Mouse (Mus musculus): Measurements from ENCODE around the gene Ncoa1. TPM values are rescaled to one million over a fixed set of nuclear protein-coding genes. Genes with fewer than 3 reads are reported as not detected.

Gene Ncoa1
- polyA plus RNA-seq, 1 experiment from 2014 or later: 12.4 TPM

- WGBS: 91% methylated on average over 7 of the region's 7 CpGs
- Histone ChIP-seq H3K9me3 (no peaks in the 10 kb centered on the region), H3K36me3 (peaks cover 34% of the 10 kb centered on the region), H3K9ac (no peak overlapping the region), H3K27me3 (replicated peaks) (no peaks in the 10 kb centered on the region), H3K4me1 (0 out of 2 replicates have a peak, but pooled peaks cover 4% of the 10 kb centered on the region), H3K4me3 (no peak overlapping the region), H3K27ac (no peak overlapping the region), H3K4me2 (replicated peaks) (no peak overlapping the region)
- ATAC-seq (ENCODE audit: low FRiP score, low read depth): no peak
Measured at GRCm38 (mm10) chr12:4230156-4230555, 246.8 kb downstream of the Ncoa1 start.

DNA sequence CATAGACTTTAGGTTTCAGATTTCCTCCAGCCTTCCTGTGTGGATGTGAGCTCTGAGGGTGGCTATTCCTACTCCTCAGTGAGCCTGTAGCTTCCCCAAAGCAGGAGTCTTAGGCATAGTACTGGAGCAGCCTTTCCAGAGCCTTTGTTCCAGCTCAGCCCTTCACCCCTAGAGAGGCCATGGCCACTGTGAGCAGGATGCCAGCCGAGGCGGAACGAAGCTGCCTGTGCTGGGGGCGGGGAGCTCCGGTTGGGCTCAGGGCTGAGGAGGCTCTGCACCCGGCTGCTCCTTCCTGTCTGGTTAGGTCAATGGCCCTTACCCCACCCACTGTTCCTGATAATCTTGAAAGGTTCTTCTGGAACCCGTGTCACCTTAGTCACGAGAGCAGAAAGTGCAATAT lies 264.1 kb downstream of the Ncoa1 start:
- Histone ChIP-seq H3K4me1 (no peaks in the 10 kb centered on the region), H3K9me3 (no peaks in the 10 kb centered on the region), H3K27ac (no peak overlapping the region), H3K4me3 (no peak overlapping the region), H3K36me3 (peaks cover 74% of the 10 kb centered on the region), H3K9ac (no peak overlapping the region), H3K4me2 (replicated peaks) (no peak overlapping the region), H3K27me3 (replicated peaks) (no peaks in the 10 kb centered on the region)
- WGBS: 80% methylated on average over 8 of the region's 8 CpGs
- no peak for ATAC-seq (ENCODE audit: low FRiP score, low read depth)

- H3K9me3 ChIP-seq: no peaks in the 10 kb centered on the region
- WGBS: 88% methylated on average over 9 of the region's 9 CpGs
- peaks cover 65% of the 10 kb centered on the region for H3K36me3 ChIP-seq
- no peak overlapping the region for H3K27ac ChIP-seq
- no peak for ATAC-seq (ENCODE audit: low FRiP score, low read depth)
- no peaks in the 10 kb centered on the region for H3K27me3 ChIP-seq (replicated peaks)
- H3K4me3 ChIP-seq: no peak overlapping the region
- H3K4me2 ChIP-seq (replicated peaks): no peak overlapping the region
- no peaks in the 10 kb centered on the region for H3K4me1 ChIP-seq
- H3K9ac ChIP-seq: no peak overlapping the region
Measured at GRCm38 (mm10) chr12:4211174-4211573, 265.8 kb downstream of the Ncoa1 start.

DNA sequence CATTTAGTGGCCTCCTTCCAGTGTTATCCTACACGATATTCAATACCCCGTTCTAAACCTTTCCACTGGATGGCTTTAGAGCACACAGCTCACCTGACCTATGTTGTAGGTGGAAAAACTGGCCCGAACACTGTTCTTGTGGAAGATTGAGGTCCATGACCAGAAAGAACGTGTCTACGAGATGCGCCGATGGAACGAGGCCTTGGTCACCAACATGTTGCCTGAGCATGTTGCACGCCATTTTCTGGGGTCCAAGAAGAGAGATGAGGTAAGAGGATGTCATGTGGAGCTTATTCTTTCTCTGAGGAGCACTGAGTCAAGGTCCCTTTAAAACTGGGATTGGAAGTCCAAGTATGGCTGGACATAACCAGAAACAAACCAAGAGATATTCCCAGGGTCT lies 267.8 kb downstream of the Ncoa1 start:
- no peak for ATAC-seq (ENCODE audit: low FRiP score, low read depth)
- Histone ChIP-seq H3K4me1 (no peaks in the 10 kb centered on the region), H3K9me3 (no peaks in the 10 kb centered on the region), H3K4me3 (no peak overlapping the region), H3K4me2 (replicated peaks) (no peak overlapping the region), H3K36me3 (peaks cover 45% of the 10 kb centered on the region), H3K9ac (no peak overlapping the region), H3K27me3 (replicated peaks) (no peaks in the 10 kb centered on the region), H3K27ac (no peak overlapping the region)
- 97% methylated on average over 9 of the region's 9 CpGs for WGBS

DNA sequence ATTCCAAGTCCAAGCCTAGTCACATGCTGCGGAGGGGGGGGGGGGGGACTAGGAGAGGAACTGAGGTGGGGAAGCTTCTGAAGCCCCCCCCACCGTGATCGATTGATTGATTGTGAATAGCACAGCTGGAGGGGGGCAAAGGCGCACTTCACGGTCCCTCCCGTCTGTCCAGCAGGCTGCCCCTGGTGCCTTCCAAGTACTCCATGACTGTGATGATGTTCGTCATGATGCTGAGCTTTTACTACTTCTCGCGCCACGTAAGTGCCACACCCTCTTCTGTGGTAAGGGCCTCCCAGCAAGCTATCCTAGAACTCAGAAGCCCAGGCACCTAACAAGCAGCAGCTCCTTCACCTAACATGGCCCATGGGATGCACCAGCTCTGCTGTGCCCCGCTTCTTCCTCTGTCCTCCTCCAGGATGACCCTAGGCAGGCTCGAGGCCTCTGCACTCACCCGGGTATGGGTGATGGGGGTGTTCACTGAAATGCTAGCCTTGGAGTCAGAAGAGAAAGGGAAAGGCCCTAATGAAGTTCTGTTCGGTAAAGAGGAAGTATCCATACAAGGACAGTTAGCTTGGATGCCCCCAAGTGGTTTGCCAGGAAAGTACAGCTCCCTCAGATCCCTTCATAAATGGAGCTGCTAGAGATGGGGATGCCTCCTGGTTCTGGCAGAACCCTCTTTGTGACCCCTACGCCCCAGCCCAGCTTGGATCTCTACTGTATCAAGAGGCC lies 268.4 kb downstream of the Ncoa1 start:
- no peak overlapping the region for H3K4me3 ChIP-seq
- H3K36me3 ChIP-seq: peaks cover 40% of the 10 kb centered on the region
- 83% methylated on average over 15 of the region's 15 CpGs for WGBS
- ATAC-seq (ENCODE audit: low FRiP score, low read depth): no peak
- H3K4me2 ChIP-seq (replicated peaks): no peak overlapping the region
- H3K4me1 ChIP-seq: no peaks in the 10 kb centered on the region
- H3K9me3 ChIP-seq: no peaks in the 10 kb centered on the region
- no peak overlapping the region for H3K9ac ChIP-seq
- H3K27ac ChIP-seq: no peak overlapping the region
- H3K27me3 ChIP-seq (replicated peaks): no peaks in the 10 kb centered on the region

- no peaks in the 10 kb centered on the region for H3K4me1 ChIP-seq
- ATAC-seq (ENCODE audit: low FRiP score, low read depth): no peak
- H3K27ac ChIP-seq: no peak overlapping the region
- peaks cover 22% of the 10 kb centered on the region; the same call in 1 of the 2 replicates for H3K36me3 ChIP-seq
- H3K9ac ChIP-seq: no peak overlapping the region
- no peak overlapping the region for H3K4me2 ChIP-seq (replicated peaks)
- WGBS: 96% methylated on average over 11 of the region's 11 CpGs
- H3K9me3 ChIP-seq: no peaks in the 10 kb centered on the region
- H3K4me3 ChIP-seq: no peak overlapping the region
- H3K27me3 ChIP-seq (replicated peaks): no peaks in the 10 kb centered on the region
Measured at GRCm38 (mm10) chr12:4206106-4206505, 270.9 kb downstream of the Ncoa1 start.

- Histone ChIP-seq H3K27ac (no peak overlapping the region), H3K36me3 (0 out of 2 replicates have a peak, but pooled peaks cover 9% of the 10 kb centered on the region), H3K9me3 (no peaks in the 10 kb centered on the region), H3K9ac (no peak overlapping the region), H3K27me3 (replicated peaks) (no peaks in the 10 kb centered on the region), H3K4me1 (no peaks in the 10 kb centered on the region), H3K4me3 (no peak overlapping the region), H3K4me2 (replicated peaks) (no peak overlapping the region)
- ATAC-seq (ENCODE audit: low FRiP score, low read depth): no peak
- 87% methylated on average over 4 of the region's 4 CpGs for WGBS
Measured at GRCm38 (mm10) chr12:4202206-4202605, 274.8 kb downstream of the Ncoa1 start.

DNA sequence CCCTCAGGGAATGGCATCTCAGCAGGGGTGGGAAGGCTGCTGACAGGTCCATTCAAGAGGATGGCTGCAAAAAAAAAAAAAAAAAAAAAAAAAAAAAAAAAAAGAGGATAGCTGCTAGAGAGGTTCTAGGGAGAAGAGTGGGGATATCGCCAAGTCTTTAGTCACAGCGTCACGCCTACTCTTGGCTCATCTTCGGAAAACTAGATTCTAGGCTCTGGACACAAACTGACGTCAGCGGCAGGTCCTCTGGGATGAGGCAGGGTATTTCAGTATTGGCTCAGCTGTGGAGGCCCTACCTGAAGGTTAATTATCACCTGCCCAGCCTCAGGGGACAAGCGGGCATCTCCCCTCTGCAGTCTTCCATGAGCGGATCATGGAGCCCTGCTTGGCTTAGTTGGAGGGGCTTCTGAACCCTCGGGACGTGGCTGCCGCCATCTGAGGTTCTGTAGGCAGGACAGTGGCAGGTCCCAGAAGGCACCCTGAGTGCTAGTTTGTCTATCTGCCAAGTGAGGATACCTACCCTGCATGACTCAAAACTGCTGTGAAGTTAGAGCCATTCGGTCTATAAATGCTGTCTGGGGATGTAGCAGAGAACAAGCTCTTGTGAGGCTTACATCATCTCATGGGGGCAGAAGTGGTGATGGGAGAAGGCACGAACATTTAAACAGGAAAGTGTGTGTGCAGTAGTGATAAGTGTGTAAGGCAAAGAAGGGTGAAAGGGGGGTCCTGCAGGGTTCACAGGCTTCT lies 275.4 kb downstream of the Ncoa1 start:
- ATAC-seq (ENCODE audit: low FRiP score, low read depth): no peak
- no peak overlapping the region for H3K27ac ChIP-seq
- no peak overlapping the region for H3K4me2 ChIP-seq (replicated peaks)
- H3K36me3 ChIP-seq: 0 out of 2 replicates have a peak, but pooled peaks cover 8% of the 10 kb centered on the region
- no peak overlapping the region for H3K9ac ChIP-seq
- H3K27me3 ChIP-seq (replicated peaks): no peaks in the 10 kb centered on the region
- no peaks in the 10 kb centered on the region for H3K4me1 ChIP-seq
- no peaks in the 10 kb centered on the region for H3K9me3 ChIP-seq
- H3K4me3 ChIP-seq: no peak overlapping the region
- WGBS: 91% methylated on average over 13 of the region's 13 CpGs

DNA sequence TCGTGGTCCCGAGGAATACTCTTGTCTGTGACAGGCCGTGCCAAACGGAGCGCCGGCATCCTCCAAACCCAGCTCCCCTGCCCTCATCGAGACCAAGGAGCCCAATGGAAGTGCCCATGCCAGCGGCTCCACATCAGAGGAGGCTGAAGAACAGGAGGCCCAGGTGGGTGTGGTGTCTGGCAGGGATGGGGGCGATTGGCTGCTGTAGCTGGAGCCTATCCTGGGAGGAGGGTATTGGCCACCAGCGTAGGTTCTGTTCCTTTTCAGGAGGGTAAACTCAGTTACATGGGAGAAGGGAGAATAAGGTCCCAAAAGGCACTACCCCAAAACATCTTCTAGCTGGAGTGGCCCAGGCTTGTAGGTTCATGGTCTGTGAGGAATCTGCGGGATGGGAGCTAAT lies 277.7 kb downstream of the Ncoa1 start:
- Histone ChIP-seq H3K4me2 (replicated peaks) (no peak overlapping the region), H3K27ac (no peak overlapping the region), H3K4me1 (no peaks in the 10 kb centered on the region), H3K36me3 (0 out of 2 replicates have a peak, but pooled peaks cover 5% of the 10 kb centered on the region), H3K9me3 (no peaks in the 10 kb centered on the region), H3K27me3 (replicated peaks) (no peaks in the 10 kb centered on the region), H3K4me3 (no peak overlapping the region), H3K9ac (no peak overlapping the region)
- ATAC-seq (ENCODE audit: low FRiP score, low read depth): no peak
- WGBS: 95% methylated on average over 11 of the region's 11 CpGs

DNA sequence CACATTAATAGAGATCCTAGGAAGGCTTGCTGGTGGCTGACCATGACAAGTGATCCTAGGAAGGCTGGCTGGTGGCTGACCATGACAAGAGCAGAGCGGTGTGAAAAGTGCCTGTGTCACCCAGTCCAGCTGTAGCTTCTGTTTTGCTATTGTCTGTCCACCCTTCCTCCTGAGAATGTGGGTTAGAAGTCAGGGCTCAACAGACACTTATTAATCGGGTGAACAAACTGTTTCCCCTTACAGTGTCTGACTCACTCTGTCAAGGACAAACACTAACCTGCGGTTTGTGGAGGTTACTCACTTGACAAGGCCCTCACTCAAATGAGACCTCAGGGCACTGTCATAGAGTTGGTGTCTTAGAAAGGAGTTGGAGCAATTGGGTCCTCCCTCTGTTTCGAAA lies 278.3 kb downstream of the Ncoa1 start:
- no peak for ATAC-seq (ENCODE audit: low FRiP score, low read depth)
- Histone ChIP-seq H3K27ac (no peak overlapping the region), H3K27me3 (replicated peaks) (no peaks in the 10 kb centered on the region), H3K4me1 (no peaks in the 10 kb centered on the region), H3K4me3 (no peak overlapping the region), H3K36me3 (0 out of 2 replicates have a peak, but pooled peaks cover 5% of the 10 kb centered on the region), H3K9ac (no peak overlapping the region), H3K9me3 (no peaks in the 10 kb centered on the region), H3K4me2 (replicated peaks) (no peak overlapping the region)
- WGBS: 95% methylated on average over 4 of the region's 4 CpGs
